Mouse (Mus musculus) bone marrow, adult 2 months (tissue): ENCODE measurements around the gene Olfr1157.

ENCODE experiments used
- CTCF ChIP-seq: fragments of 200-500 bp; IDR thresholded peaks from 2 replicates; pipeline ENCODE4 v1.5.1; 2011; ENCODE audit warnings: low read length, control low read depth; ENCODE audit not compliant: control insufficient read depth, insufficient read depth
- POLR2A ChIP-seq: fragments of 200-500 bp; IDR thresholded peaks from 2 replicates; pipeline ENCODE4 v1.6.1; 2011; ENCODE audit warnings: low read depth, mild to moderate bottlenecking, control low read depth, low read length, borderline replicate concordance; ENCODE audit not compliant: control insufficient read depth

- TF ChIP-seq POLR2A (no peak), CTCF (no peak)
These were observed 39.6 kb upstream of the Olfr1157 start, which contains the start of gene Olfr1160 for GRCm38 (mm10) chr2:88007515-88008318.
